Mouse (Mus musculus) c-Kit-positive CD71-positive TER-119-positive erythroid progenitor cells, embryonic 14.5 days (primary cell): ENCODE results near the gene Palm.

Experiments used
- DNase-seq: peaks from one replicate; pipeline ENCODE4 v3.0.0-alpha.2; 2013; ENCODE audit warnings: low spot score

The Palm gene

DNA sequence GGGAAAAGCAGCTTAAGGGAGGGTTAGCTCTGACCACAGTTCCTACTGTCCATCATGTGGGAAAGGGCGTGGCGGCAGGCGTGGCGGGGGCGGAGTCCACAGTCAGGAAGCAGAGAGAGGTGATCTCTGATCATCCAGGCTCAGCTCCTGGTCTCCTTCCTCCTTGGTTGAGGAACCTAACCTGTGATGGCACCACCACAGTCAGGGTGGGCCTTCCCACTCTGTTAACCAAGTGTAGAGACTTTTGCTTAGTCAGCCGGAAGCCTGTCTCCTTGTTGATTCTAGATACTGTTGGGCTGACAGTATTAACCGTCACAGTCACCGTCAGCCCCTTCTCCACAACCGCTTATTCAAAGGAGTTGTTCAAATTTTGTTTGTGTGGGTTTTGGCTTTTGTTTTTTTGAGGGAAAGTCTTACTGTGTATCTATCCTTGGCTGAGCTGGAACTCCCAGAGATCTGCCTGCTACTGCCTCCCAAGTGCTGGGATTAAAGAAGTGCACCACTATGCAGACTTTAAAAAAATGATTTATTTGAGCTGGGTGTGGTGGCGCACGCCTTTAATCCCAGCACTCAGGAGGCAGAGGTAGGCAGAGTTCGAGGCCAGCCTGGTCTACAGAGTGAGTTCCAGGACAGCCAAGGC lies 5.0 kb downstream of the Palm start:
- no peak for DNase-seq

- DNase-seq, result no peak
These were observed 7.1 kb downstream of the Palm start for GRCm38 (mm10) chr10:79800508-79800907.

DNA sequence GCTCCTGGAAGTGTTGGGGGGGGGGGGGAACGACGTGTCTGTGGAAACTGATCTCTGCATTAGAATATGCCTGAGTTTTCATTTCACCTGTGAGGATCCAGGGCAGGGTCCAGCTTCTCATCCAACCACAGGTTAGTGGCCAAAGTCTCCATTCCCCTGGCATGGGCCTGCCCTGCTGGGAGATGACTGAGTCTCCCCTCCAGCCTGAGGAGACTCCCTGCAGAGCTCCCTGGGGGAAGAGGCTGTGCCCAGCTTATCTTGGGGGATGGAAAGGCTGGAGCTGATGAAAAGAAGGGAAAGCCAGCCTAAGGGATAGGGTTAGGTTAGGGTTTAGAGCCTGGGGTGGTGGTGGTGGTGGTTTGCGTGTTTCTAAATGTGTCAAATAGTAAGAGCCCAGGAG lies 8.5 kb downstream of the Palm start:
- DNase-seq, result no peak

GRCm38 (mm10) chr10:79802331-79802971 lies 9.1 kb downstream of the Palm start:
- DNase-seq, result no peak

DNA sequence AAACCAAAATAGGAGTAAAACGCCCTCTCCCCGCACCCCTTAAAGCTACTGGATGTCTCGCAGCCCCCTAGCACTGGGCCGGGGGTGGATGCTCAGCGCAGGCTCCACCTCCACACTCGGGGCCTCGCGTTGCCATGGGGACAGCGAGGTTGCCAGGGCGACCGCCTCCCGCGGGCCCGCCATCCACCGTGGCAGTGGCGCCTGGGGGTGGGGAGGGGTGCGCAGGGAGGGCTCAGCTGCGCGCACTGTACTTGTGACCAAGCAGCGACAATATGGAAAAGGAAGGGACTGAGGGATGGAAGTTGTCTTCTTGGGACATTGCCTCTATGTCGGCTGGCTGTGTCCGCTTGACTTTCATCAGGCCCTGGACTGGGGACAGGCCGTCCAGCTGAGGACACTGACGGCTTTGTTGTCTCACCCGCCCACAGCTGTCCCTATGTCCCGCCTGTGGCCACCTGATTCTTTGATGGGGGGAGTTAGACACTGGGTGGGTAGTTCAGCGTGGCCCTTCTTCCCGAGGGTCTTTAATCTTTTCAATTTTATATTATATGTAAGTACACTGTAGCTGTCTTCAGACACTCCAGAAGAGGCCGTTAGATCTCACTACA lies 10.4 kb downstream of the Palm start:
- no peak for DNase-seq

DNA sequence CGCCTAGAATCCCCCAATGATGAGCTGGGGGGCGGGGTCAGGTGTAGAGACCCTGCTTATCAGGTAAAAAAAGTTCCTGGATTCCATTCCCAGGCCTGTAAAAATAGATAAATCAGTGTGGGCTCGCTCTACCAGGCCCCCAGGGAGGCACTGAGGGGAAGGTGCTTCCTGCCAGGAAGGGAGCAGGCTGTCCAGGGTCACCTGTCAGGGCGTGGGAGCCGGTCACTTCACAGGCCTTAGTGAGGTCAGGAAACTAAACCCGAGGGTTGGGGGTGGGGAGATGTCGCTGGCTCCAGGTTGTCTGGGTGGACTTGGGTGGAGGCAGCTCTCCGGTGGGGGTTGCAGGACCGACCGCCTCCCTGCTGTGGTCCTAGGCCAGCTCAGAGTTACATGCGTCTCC lies 12.3 kb downstream of the Palm start:
- DNase-seq, result no peak

DNA sequence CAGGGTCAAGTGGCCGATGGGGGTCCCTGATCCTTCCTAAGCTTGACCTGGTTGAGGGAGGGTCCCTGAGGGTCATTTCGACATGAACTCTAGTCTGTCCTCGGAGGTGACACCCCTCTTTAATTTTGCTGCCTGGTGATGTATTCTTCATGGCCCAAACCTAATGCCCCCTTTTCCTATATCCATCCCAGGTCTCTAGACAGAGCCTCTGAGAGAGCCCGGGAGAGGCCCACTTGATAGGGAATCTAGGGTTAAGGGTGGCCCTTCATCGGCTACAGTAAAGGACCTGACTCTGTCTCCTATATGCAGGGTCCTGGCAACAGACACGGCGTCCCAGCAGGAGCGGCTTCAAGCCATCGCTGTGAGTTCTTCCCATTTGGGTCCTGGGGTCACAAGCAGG lies 13.0 kb downstream of the Palm start:
- DNase-seq, result no peak

DNA sequence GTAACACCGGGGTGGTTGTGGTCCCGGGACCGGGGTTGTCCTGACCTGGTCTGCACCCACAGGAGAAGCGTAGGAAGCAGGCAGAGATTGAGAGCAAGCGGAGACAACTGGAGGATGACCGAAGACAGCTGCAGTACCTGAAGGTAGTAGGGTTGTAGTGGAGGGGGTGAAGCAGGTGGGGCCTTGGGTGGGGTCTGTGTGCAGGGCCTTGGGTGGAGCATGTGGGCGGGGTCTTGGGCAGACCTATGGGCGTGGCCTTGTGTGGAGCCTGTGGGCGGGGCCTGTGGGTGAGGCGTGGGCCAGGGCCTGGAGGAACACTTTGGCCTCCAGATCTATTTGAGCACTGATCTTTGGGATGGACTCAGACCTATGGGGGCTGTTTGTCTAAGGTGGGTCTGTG lies 13.6 kb downstream of the Palm start:
- DNase-seq, result no peak

- no peak for DNase-seq
These were observed 14.5 kb downstream of the Palm start for GRCm38 (mm10) chr10:79807826-79808225.

DNA sequence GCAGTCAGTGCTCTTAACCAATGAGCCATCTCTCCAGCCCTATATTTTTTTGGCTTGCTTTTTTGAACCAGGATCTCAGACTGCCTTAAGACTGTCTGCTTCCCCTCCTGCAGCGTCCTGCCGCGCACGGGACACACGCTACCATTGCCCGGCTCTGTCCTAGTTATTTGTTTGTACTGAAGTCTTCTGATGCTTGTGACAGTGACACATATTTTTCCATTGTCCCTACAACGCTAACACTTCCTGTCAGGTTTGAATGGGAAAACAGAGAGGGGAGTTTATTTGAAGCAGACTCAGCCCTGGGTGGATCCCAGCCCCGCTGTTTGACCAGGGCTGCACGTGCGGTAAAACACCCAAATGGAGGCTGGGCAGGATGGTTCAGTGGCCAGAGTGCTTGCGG lies 15.4 kb downstream of the Palm start:
- DNase-seq, result no peak

GRCm38 (mm10) chr10:79811736-79812637 lies 18.6 kb downstream of the Palm start:
- DNase-seq, result peak; percentile 69

DNA sequence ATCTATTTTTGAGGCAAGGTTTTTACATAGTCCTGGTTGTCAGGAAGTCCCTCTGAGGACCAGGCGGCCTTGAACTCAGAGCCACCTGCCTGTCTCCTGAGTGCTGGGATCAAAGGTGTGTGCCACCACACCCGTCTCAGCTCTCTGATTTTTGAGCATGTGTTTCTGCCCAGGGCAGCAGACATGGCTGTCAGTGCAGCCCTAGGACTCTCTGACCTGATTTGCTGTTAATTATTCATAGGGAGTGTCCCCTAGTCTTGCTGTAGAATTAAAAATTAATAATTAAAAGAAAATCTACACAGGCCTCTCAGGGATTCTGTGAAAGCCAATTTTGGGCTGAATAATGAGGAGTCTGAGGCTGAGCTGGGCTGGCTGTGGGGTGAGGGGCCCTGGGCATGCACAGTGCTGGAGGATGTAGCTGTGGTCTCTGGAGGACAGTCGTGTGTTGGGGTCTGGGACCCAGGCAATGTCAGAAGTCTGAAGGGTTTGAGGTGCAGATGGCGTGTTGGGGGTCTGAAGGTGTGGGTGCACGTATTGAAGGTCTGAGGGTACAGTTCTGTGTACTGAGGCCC lies 21.0 kb downstream of the Palm start:
- DNase-seq, result no peak

- DNase-seq, result no peak
These were observed 22.5 kb downstream of the Palm start for GRCm38 (mm10) chr10:79815671-79816494.

DNA sequence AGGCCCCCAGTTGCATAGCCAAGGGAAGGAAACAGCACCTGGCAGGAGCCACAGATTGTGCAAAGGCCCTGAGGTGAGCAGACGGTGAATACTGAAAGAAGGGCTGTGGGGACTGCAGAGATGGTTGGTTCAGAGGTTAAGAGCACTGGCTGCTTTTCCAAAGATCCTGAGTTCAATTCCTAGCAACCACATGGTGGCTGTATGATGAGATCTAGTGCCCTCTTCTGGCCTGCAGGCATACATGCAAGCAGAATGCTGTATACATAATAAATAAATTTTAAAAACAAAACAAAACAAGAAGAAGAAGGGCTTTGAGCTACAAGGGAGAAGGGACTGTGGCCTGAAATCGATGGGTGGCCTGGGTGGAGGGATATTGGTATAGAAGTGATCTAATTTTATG lies 23.7 kb downstream of the Palm start:
- no peak for DNase-seq

- DNase-seq, result no peak
These were observed 24.9 kb downstream of the Palm start for GRCm38 (mm10) chr10:79818225-79818624.

DNA sequence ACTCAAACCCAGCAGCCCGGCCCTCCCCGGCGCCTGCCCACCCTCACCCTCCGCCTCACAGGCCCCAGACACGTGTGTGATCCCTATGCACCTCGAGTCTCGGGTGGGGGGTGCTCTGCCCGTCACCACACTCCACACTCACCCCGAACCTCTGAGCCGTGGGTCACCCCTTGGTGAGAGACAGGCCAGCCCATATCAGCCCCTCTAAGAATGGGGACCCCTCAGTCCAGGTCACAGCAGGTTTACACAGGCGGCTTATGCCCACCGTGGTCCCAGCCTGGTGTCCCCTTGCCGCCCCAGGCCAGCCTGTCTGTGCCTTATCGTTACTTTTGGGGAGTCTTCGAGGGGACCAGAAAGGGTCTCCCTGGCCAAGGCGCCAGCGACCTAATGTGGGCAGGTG lies 26.2 kb downstream of the Palm start:
- no peak for DNase-seq

DNA sequence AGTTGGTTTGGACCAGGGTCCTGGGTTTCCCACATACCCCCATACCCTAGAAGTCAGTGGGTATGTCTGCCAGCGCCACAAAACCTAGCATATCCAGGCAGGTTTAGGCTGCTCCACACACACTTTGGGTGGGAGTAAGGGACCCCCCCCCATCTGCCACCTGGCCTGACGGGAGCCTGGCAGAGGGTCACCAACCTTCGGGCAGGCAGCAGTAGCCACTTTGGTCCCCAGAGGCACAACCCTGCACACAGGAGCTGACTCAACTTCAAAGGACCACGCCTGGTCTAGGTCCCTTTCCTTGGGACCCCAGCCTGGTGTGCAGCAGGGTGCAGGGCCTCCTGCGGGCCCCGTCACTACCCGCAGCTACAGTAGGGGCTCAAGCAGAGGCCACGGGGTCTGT lies 26.9 kb downstream of the Palm start:
- no peak for DNase-seq

- DNase-seq, result no peak
These were observed 27.4 kb downstream of the Palm start, which contains the start of gene Misp for GRCm38 (mm10) chr10:79820782-79821181. Gene Misp, plus strand, starts transcription at chr10:79820989.

DNA sequence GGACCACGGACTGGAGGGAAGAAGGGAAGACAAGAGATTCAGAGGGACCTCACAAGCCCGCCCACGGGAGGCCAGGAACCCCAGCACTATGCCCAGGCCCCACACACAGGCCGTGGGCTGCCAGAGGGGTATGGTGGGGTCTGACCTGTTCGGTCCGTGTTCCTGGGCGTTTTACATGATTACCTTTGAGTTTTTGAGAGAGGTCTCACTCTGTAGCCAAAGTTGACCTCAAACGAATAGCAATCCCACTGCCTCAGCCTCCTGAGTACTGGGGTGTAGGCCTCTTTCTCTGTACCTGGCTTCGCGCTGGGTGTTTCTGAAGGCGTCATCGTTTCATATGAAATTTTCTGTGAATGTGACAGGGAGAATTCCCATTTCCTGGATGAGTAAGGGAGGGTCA lies 28.4 kb downstream of the Palm start:
- no peak for DNase-seq

- DNase-seq, result no peak
These were observed 29.0 kb downstream of the Palm start for GRCm38 (mm10) chr10:79822372-79822771.

DNA sequence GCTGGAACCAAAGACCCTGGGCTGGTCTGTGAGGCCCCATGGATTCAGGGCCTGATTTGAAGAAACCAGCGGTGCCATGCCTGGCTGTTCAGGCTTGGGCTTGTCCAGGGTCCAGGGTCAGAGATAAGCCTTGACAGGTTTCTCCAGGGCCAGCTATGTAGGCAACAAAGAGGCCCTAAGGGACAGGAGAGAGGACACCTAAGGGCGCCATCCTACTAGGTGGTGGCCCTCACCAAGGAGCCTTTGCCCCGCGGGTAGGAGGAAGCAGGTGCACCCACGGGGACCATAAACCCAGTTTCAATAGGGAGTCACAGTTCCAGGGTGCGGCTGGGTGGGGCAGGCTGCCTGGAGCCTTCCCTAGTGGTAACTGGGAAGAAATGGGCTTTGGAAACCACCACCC lies 29.6 kb downstream of the Palm start:
- no peak for DNase-seq
